Mouse (Mus musculus) liver, adult 10 weeks (tissue): ENCODE results near the gene Gm10842. TPM values are rescaled to one million over a fixed set of nuclear protein-coding genes. Genes with fewer than 3 reads are reported as not detected.

Experiments
- polyA plus RNA-seq: library from polyadenylated mRNA; stranded (reverse); fragments of 350-450 nt; fragmentation: Illumina TruSeq; extraction: RNeasy Lipid Tissue Mini Kit (QIAGEN cat#74804); gene quantifications from one replicate; pipeline ENCODE4 v1.2.3, GENCODE M21; 2014; ENCODE audit warnings: low read depth, low replicate concordance

Gm10842 gene
- not detected for polyA plus RNA-seq

GRCm38 (mm10) chr11:105146593-105146992 is at the start of gene Gm10842:
TSS of gene Gm10842 (plus strand) at chr11:105146893.

GRCm38 (mm10) chr11:105125735-105126519 is 20.8 kb upstream of the Gm10842 start, which contains the start of gene Mettl2:
TSS of gene Mettl2 (plus strand) at chr11:105126425.

GRCm38 (mm10) chr11:105178516-105178915 is 31.8 kb downstream of the Gm10842 start, which contains the start of gene Tlk2:
TSS of gene Tlk2 (plus strand) at chr11:105178807.

Other genes with a start within 250 kb of the Gm10842 start
- 0.48 TPM for gene Efcab3, start 83.3 kb upstream of the Gm10842 start, polyA plus RNA-seq
- 9.1 TPM for gene Mettl2, start 20.5 kb upstream of the Gm10842 start, polyA plus RNA-seq
- gene Tlk2, start 31.9 kb downstream of the Gm10842 start, polyA plus RNA-seq: 35.9 TPM
- gene Mrc2, start 145.8 kb downstream of the Gm10842 start, polyA plus RNA-seq: 0.08 TPM